Mouse (Mus musculus) forebrain, postnatal 0 days (tissue): ENCODE data around the gene Barhl2. TPM values are rescaled to one million over a fixed set of nuclear protein-coding genes. Genes with fewer than 3 reads are reported as not detected.

Experiments used
- ATAC-seq: fragments of 200-750 bp; cut with Nextera tagmentation; 2 replicates; pipeline ENCODE4 v1.8.0; 2017; ENCODE audit warnings: mild to moderate bottlenecking, moderate library complexity
- DNase-seq: peaks from one replicate; pipeline ENCODE4 v3.0.0-alpha.2; 2015
- H3K27ac ChIP-seq: fragments of 300-500 bp; sonication (generic); 2 replicates; pipeline ENCODE4 v1.5.1; 2014; ENCODE audit warnings: low read depth, mild to moderate bottlenecking, antibody characterized with exemption, low read length, moderate library complexity, mixed read lengths
- H3K27me3 ChIP-seq: fragments of 300-500 bp; sonication (generic); 2 replicates; pipeline ENCODE4 v1.6.1; 2014; ENCODE audit warnings: mild to moderate bottlenecking, low read length, mixed read lengths; ENCODE audit not compliant: insufficient read depth
- H3K36me3 ChIP-seq: fragments of 300-500 bp; sonication (generic); 2 replicates; pipeline ENCODE4 v1.6.1; 2014; ENCODE audit warnings: mild to moderate bottlenecking, moderate library complexity; ENCODE audit not compliant: insufficient read depth
- H3K4me1 ChIP-seq: fragments of 300-500 bp; sonication (generic); 2 replicates; pipeline ENCODE4 v1.6.1; 2014; ENCODE audit warnings: antibody characterized with exemption; ENCODE audit not compliant: insufficient read depth
- H3K4me2 ChIP-seq: fragments of 300-500 bp; sonication (generic); 2 replicates; pipeline ENCODE4 v1.6.1; 2014; ENCODE audit warnings: low read depth, mild to moderate bottlenecking, moderate library complexity
- H3K4me3 ChIP-seq: fragments of 300-500 bp; sonication (generic); 2 replicates; pipeline ENCODE4 v1.5.1; 2014; ENCODE audit warnings: low read depth, low read length, mixed read lengths
- H3K9ac ChIP-seq: fragments of 300-500 bp; sonication (generic); 2 replicates; pipeline ENCODE4 v1.6.1; 2014; ENCODE audit warnings: mild to moderate bottlenecking
- H3K9me3 ChIP-seq: fragments of 300-500 bp; sonication (generic); 2 replicates; pipeline ENCODE4 v1.6.1; 2016; ENCODE audit warnings: low read length
- CTCF ChIP-seq: sonication (generic); IDR thresholded peaks from 2 replicates; pipeline ENCODE4 v1.5.1; 2016; ENCODE audit warnings: antibody characterized with exemption, control low read depth, low read depth
- whole genome bisulfite sequencing: fragments of 180-500 bp; shearing (Covaris S2); extraction: QIAGEN DNeasy Blood & Tissue Kit; methylation state at CpG from one replicate; pipeline ENCODE4 v1.1.7; 2014; 5-methylcytosine and 5-hydroxymethylcytosine counted together
- polyA plus RNA-seq: library from polyadenylated mRNA; unstranded; fragments of >200 nt; fragmentation: Nextera tagmentation; extraction: Ambion mirVana; gene quantifications from 2 replicates; pipeline ENCODE4 v1.2.1, GENCODE M21; 2015
- total RNA-seq: library from RNA; depleted of rRNA; stranded (reverse); fragments of >200 nt; gene quantifications from 2 replicates; pipeline ENCODE4 v1.2.3, GENCODE M21; 2014

Gene Barhl2
- total and polyA plus RNA-seq, 2 experiments from 2014 or later = 1.5 to 9.4 TPM

DNA sequence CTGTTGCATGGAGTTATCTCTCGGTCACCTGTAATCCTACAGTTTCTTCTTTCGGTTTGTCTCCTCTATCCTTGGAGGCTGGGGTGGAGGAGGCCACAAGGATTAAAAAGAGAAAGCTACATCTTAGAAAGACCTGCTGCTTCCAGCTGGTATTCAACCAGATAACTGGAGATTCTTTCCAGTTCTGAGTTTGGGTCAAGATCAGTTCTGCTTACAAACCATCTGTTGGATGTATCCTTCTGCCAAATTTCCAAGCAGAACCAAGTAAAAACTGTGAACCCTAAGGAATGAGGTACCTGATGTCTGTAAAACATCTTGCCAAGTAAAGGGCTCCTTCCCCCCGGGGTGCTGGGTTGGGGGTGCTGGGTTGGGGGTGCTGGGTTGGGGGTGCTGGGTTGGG lies 12.3 kb downstream of the Barhl2 start:
- no peak overlapping the region for H3K4me2 ChIP-seq
- no peak overlapping the region for H3K9ac ChIP-seq
- ATAC-seq (no peak), DNase-seq (no peak)
- no peak overlapping the region for H3K4me3 ChIP-seq
- peaks cover 80% of the 10 kb centered on the region for H3K27me3 ChIP-seq
- H3K36me3 ChIP-seq = no peaks in the 10 kb centered on the region
- no peaks in the 10 kb centered on the region for H3K4me1 ChIP-seq
- TF ChIP-seq CTCF = no peak
- H3K9me3 ChIP-seq = no peaks in the 10 kb centered on the region
- 74% methylated on average over 3 of the region's 3 CpGs for WGBS
- no peak overlapping the region for H3K27ac ChIP-seq

GRCm38 (mm10) chr5:106438916-106439315 lies 19.1 kb downstream of the Barhl2 start:
- TF ChIP-seq CTCF = no peak
- no peak for ATAC-seq
- Histone ChIP-seq H3K4me2 (no peak overlapping the region), H3K27me3 (peaks cover 39% of the 10 kb centered on the region), H3K36me3 (no peaks in the 10 kb centered on the region), H3K4me3 (no peak overlapping the region), H3K9ac (no peak overlapping the region), H3K27ac (no peak overlapping the region), H3K9me3 (no peaks in the 10 kb centered on the region), H3K4me1 (no peaks in the 10 kb centered on the region)
- DNase-seq = no peak
- 88% methylated on average over 7 of the region's 7 CpGs for WGBS

- Histone ChIP-seq H3K9ac (no peak overlapping the region), H3K36me3 (no peaks in the 10 kb centered on the region)
These were observed 31.9 kb downstream of the Barhl2 start for GRCm38 (mm10) chr5:106426069-106426468.

GRCm38 (mm10) chr5:106420871-106421270 lies 37.1 kb downstream of the Barhl2 start:
- H3K4me1 ChIP-seq = no peaks in the 10 kb centered on the region
- H3K4me2 ChIP-seq = no peak overlapping the region
- no peaks in the 10 kb centered on the region for H3K36me3 ChIP-seq
- no peak overlapping the region for H3K9ac ChIP-seq
- no peaks in the 10 kb centered on the region; the same call in 1 of the 2 replicates for H3K27me3 ChIP-seq
- 46% methylated on average over 8 of the region's 8 CpGs for WGBS
- DNase-seq (peak; percentile 73), ATAC-seq (peak; percentile 85)
- H3K9me3 ChIP-seq = no peaks in the 10 kb centered on the region
- H3K4me3 ChIP-seq = no peak overlapping the region
- no peak overlapping the region for H3K27ac ChIP-seq
- TF ChIP-seq CTCF = no peak

More at GRCm38 (mm10) chr5:106426069-106426468, 31.9 kb downstream of the Barhl2 start:
- no peak for TF ChIP-seq CTCF
- Histone ChIP-seq H3K27me3 (0 out of 2 replicates have a peak, but pooled peaks cover 6% of the 10 kb centered on the region), H3K9me3 (no peaks in the 10 kb centered on the region), H3K4me3 (no peak overlapping the region), H3K27ac (no peak overlapping the region), H3K4me2 (no peak overlapping the region), H3K4me1 (no peaks in the 10 kb centered on the region)
- ATAC-seq (no peak), DNase-seq (no peak)
- WGBS = 78% methylated on average over 7 of the region's 7 CpGs

DNA sequence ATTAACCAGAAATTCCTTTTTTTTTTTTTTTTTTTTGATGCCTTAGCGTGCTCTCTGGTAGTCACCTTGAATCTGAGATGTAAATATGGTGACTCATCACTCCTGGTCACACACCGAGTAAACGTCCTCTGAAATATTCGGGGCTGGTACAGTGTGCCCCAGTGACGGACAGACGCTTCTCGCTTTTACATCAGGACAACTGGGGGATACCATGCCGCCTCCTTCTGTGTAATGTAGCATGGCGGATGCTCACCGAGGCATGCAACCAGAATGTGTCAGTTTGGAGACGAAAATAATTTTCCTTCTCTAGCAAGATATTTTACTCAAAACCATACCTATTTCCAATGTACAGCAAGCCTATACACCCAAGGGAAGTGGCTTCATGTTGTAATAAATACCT lies 37.6 kb downstream of the Barhl2 start:
- no peak overlapping the region for H3K4me3 ChIP-seq
- H3K4me2 ChIP-seq = no peak overlapping the region
- H3K9me3 ChIP-seq = no peaks in the 10 kb centered on the region
- ATAC-seq (no peak), DNase-seq (peak; percentile 40)
- no peaks in the 10 kb centered on the region; the same call in 1 of the 2 replicates for H3K27me3 ChIP-seq
- no peak for TF ChIP-seq CTCF
- H3K9ac ChIP-seq = no peak overlapping the region
- WGBS = 50% methylated on average over 11 of the region's 11 CpGs
- no peaks in the 10 kb centered on the region for H3K36me3 ChIP-seq
- no peak overlapping the region for H3K27ac ChIP-seq
- H3K4me1 ChIP-seq = no peaks in the 10 kb centered on the region

- Histone ChIP-seq H3K27ac (no peak overlapping the region), H3K36me3 (no peaks in the 10 kb centered on the region), H3K27me3 (no peaks in the 10 kb centered on the region; the same call in 1 of the 2 replicates), H3K9me3 (no peaks in the 10 kb centered on the region), H3K4me1 (no peaks in the 10 kb centered on the region), H3K4me2 (no peak overlapping the region), H3K9ac (no peak overlapping the region), H3K4me3 (no peak overlapping the region)
- ATAC-seq (no peak), DNase-seq (no peak)
- 31% methylated on average over 7 of the region's 7 CpGs for WGBS
- TF ChIP-seq CTCF = peak; percentile 54
These were observed 40.8 kb downstream of the Barhl2 start for GRCm38 (mm10) chr5:106417210-106417609.

GRCm38 (mm10) chr5:106416550-106416949 lies 41.4 kb downstream of the Barhl2 start:
- TF ChIP-seq CTCF = no peak
- WGBS = 85% methylated on average over 6 of the region's 6 CpGs
- ATAC-seq = no peak

More at GRCm38 (mm10) chr5:106416550-106416949, 41.4 kb downstream of the Barhl2 start:
- H3K36me3 ChIP-seq = no peaks in the 10 kb centered on the region
- H3K9me3 ChIP-seq = no peaks in the 10 kb centered on the region
- DNase-seq = no peak
- H3K27ac ChIP-seq = no peak overlapping the region
- no peaks in the 10 kb centered on the region for H3K4me1 ChIP-seq
- no peak overlapping the region for H3K4me3 ChIP-seq
- H3K4me2 ChIP-seq = no peak overlapping the region
- H3K27me3 ChIP-seq = no peaks in the 10 kb centered on the region; the same call in 1 of the 2 replicates
- no peak overlapping the region for H3K9ac ChIP-seq
